ENCODE assay signal across 1 mouse cellular context in the genomic region with DNA sequence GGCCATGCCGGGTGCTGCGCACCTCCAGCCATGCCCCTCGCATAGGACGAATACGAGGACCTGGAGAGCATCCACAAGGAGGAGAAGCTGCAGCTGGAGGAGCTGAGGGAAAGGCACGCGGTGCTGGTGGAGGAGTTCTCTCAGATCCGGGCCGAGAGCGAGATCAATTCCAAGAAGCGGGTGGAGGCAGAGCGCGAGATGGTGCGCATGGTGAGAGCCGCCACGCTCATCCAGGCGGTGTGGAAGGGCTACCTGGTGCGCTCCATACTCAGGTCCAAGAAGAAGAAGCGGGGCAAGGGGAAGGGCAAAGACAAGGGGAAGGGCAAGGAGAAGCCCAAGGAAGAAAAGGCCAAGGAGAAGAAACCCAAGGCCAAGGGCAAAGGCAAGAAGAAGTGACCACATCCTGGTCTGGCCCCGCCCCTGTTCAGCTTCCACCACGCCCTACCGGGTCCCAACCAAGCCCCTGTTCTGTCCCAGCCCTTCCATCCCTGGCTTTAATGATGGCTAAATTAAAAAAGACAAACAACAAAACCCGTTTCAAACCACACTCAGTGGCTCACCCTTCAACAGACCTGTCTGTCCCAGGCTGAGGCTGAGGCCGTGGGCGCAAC.
TF ChIP-seq lines count a peak whose summit lies in the region.

No protein-coding gene starts in this region.

TF ChIP-seq in ES-E14, 5 proteins besides CTCF, POLR2A, EP300 and RAD21:
- TF ChIP-seq CHD2 (IDR thresholded peaks at IDR 0.05; ENCODE audit: low read depth, low read length) (no peak), ZNF384 (IDR thresholded peaks at IDR 0.05; ENCODE audit: low read depth, low read length) (no peak), MAFK (IDR thresholded peaks at IDR 0.05; ENCODE audit: insufficient read depth, low read depth, low read length) (no peak), ZC3H11A (IDR thresholded peaks at IDR 0.05; ENCODE audit: borderline replicate concordance, low read depth, low read length) (no peak), HCFC1 (IDR thresholded peaks at IDR 0.05; ENCODE audit: borderline replicate concordance, insufficient read depth, low read length) (no peak)
